Comparison of ENCODE assay signal across 8 mouse cellular contexts in genomic region chr9:58201861-58202549, GRCm38 (mm10). TPM values are rescaled to one million over a fixed set of nuclear protein-coding genes. Genes with fewer than 3 reads are reported as not detected.
DNase-seq lines count a peak whose midpoint lies in the region; ATAC-seq and TF ChIP-seq lines count a peak whose summit lies in the region.

No protein-coding gene starts in this region.

- no peaks in the 10 kb centered on the region for H3K36me3 ChIP-seq in liver, embryonic 11.5 days (ENCODE audit: control insufficient read depth, insufficient read depth, low read length)
- H3K36me3 ChIP-seq in liver, embryonic 12.5 days: no peaks in the 10 kb centered on the region
- H3K36me3 ChIP-seq in forebrain, embryonic 12.5 days (replicated peaks): no peaks in the 10 kb centered on the region
- no peaks in the 10 kb centered on the region for H3K36me3 ChIP-seq in limb, embryonic 10.5 days
- no peaks in the 10 kb centered on the region for H3K36me3 ChIP-seq in thymus, adult 2 months (ENCODE audit: control insufficient read depth, insufficient read depth, low read length)

- 5% methylated on average over 37 of the region's 37 CpGs for WGBS in liver, embryonic 11.5 days
- 4% methylated on average over 37 of the region's 37 CpGs for WGBS in liver, embryonic 12.5 days (ENCODE audit: insufficient replicate concordance)
- WGBS in forebrain, embryonic 12.5 days: under 1% methylated on average over 37 of the region's 37 CpGs
- 2% methylated on average over 37 of the region's 37 CpGs for WGBS in limb, embryonic 10.5 days
- 14% methylated on average over 37 of the region's 37 CpGs for WGBS in thymus, adult 2 months

- no peak overlapping the region for H3K9ac ChIP-seq in liver, embryonic 11.5 days (ENCODE audit: low read depth, low read length)
- H3K9ac ChIP-seq in liver, embryonic 12.5 days: no peak overlapping the region
- peak overlapping the region; percentile 69 for H3K9ac ChIP-seq in forebrain, embryonic 12.5 days

- no peak for TF ChIP-seq POLR2A in thymus, adult 2 months (IDR thresholded peaks at IDR 0.05; ENCODE audit: control insufficient read depth, extremely low read depth, insufficient read depth, low read length, poor library complexity)

- H3K4me2 ChIP-seq in liver, embryonic 11.5 days: no peak overlapping the region
- no peak overlapping the region for H3K4me2 ChIP-seq in liver, embryonic 12.5 days
- H3K4me2 ChIP-seq in forebrain, embryonic 12.5 days: peak overlapping the region; percentile 63

- no peak for TF ChIP-seq CTCF in thymus, adult 2 months (IDR thresholded peaks at IDR 0.05; ENCODE audit: borderline replicate concordance, control insufficient read depth, extremely low read depth, insufficient read depth, low read length, poor library complexity)

- peaks cover 86% of the 10 kb centered on the region for H3K27me3 ChIP-seq in liver, embryonic 11.5 days (replicated peaks; ENCODE audit: control insufficient read depth, insufficient read depth, low read length)
- peaks cover 99% of the 10 kb centered on the region for H3K27me3 ChIP-seq in liver, embryonic 12.5 days (replicated peaks)
- peaks cover 71% of the 10 kb centered on the region for H3K27me3 ChIP-seq in forebrain, embryonic 12.5 days
- peaks cover 98% of the 10 kb centered on the region for H3K27me3 ChIP-seq in limb, embryonic 10.5 days (ENCODE audit: low read depth, poor library complexity, severe bottlenecking)
- peaks cover 35% of the 10 kb centered on the region; the same call in 1 of the 2 replicates for H3K27me3 ChIP-seq in thymus, adult 2 months (ENCODE audit: control insufficient read depth, insufficient read depth, low read length)

- H3K27ac ChIP-seq in liver, embryonic 11.5 days (ENCODE audit: low read depth, low read length): no peak overlapping the region
- no peak overlapping the region for H3K27ac ChIP-seq in liver, embryonic 12.5 days
- peak overlapping the region; percentile 91 for H3K27ac ChIP-seq in forebrain, embryonic 12.5 days
- no peak overlapping the region for H3K27ac ChIP-seq in limb, embryonic 10.5 days
- no peak overlapping the region for H3K27ac ChIP-seq in thymus, adult 2 months (ENCODE audit: control insufficient read depth, insufficient read depth, low read length)

- peaks cover 8% of the 10 kb centered on the region for H3K4me1 ChIP-seq in liver, embryonic 11.5 days (replicated peaks; ENCODE audit: control insufficient read depth, insufficient read depth, low read length)
- peaks cover 16% of the 10 kb centered on the region for H3K4me1 ChIP-seq in liver, embryonic 12.5 days
- peaks cover 79% of the 10 kb centered on the region for H3K4me1 ChIP-seq in forebrain, embryonic 12.5 days
- peaks cover 65% of the 10 kb centered on the region for H3K4me1 ChIP-seq in limb, embryonic 10.5 days
- H3K4me1 ChIP-seq in thymus, adult 2 months (replicated peaks; ENCODE audit: control insufficient read depth, insufficient read depth, low read length): peaks cover 17% of the 10 kb centered on the region; the same call in 1 of the 2 replicates

- H3K4me3 ChIP-seq in liver, embryonic 11.5 days (ENCODE audit: low read depth, low read length): no peak overlapping the region
- H3K4me3 ChIP-seq in liver, embryonic 12.5 days: no peak overlapping the region
- H3K4me3 ChIP-seq in forebrain, embryonic 12.5 days (replicated peaks): peak overlapping the region; percentile 43
- peak overlapping the region; percentile 14 for H3K4me3 ChIP-seq in limb, embryonic 10.5 days
- H3K4me3 ChIP-seq in thymus, adult 2 months (ENCODE audit: control insufficient read depth, insufficient read depth, low read length): no peak overlapping the region

- ATAC-seq in liver, embryonic 11.5 days (replicated peaks; ENCODE audit: low FRiP score): no peak
- ATAC-seq in liver, embryonic 12.5 days: no peak
- ATAC-seq in forebrain, embryonic 12.5 days (ENCODE audit: low FRiP score): peak; percentile 28
- ATAC-seq in megakaryocyte progenitor cell, adult 5-6 weeks (replicated peaks; ENCODE audit: poor library complexity): no peak

- peak; percentile 29 for DNase-seq in liver, embryonic 11.5 days (ENCODE audit: low spot score)
- DNase-seq in limb, embryonic 10.5 days (ENCODE audit: low spot score): peak; percentile 51
- peak; percentile 63 to 70 for DNase-seq in right cerebral cortex, postnatal 10 days (ENCODE audit: low spot score in 2 of 2)
- DNase-seq in thymus, adult 2 months: no peak
- DNase-seq in cerebellum, postnatal 36 days: no peak

- H3K9me3 ChIP-seq in liver, embryonic 11.5 days (ENCODE audit: control insufficient read depth, low read length): no peaks in the 10 kb centered on the region
- H3K9me3 ChIP-seq in liver, embryonic 12.5 days (replicated peaks): no peaks in the 10 kb centered on the region
- no peaks in the 10 kb centered on the region for H3K9me3 ChIP-seq in forebrain, embryonic 12.5 days
- H3K9me3 ChIP-seq in limb, embryonic 10.5 days (replicated peaks): no peaks in the 10 kb centered on the region

RNA-seq across cellular contexts. Expression of gene Islr, which starts 2.1 kb away (rescaled TPM):
- polyA plus RNA-seq in liver, embryonic 11.5 days (2014; fragmentation: Nextera tagmentation; extraction: Ambion mirVana): 7.7 and 8.5 TPM in 2 replicates
- polyA plus RNA-seq in liver, embryonic 12.5 days (2016; fragmentation: Nextera tagmentation; extraction: Ambion mirVana): 4.9 and 5.9 TPM in 2 replicates
- polyA plus RNA-seq in forebrain, embryonic 12.5 days (2016; fragmentation: Nextera tagmentation; extraction: Ambion mirVana): 16.4 and 17.9 TPM in 2 replicates
- polyA plus RNA-seq in limb, embryonic 10.5 days (2016; fragmentation: Nextera tagmentation; extraction: Ambion mirVana): 9.5 and 33.2 TPM in 2 replicates
- total RNA-seq in megakaryocyte progenitor cell, adult 5-6 weeks (2015): 0.07 TPM in 1 of 2 replicates, not detected in the other
- 0.81 TPM in 1 of 2 replicates, not detected in the other for total RNA-seq in megakaryocyte progenitor cell, adult 5-6 weeks (2017)
- polyA plus RNA-seq in thymus, adult 2 months (2012; rRNA removed): 25.3 and 32.2 TPM in 2 replicates

RNA-seq across cellular contexts. Expression of gene Islr2, which starts 2.1 kb away (rescaled TPM):
- polyA plus RNA-seq in liver, embryonic 11.5 days (2014; fragmentation: Nextera tagmentation; extraction: Ambion mirVana): 0.43 TPM in 1 of 2 replicates, not detected in the other
- polyA plus RNA-seq in liver, embryonic 12.5 days (2016; fragmentation: Nextera tagmentation; extraction: Ambion mirVana): 0.07 TPM in 1 of 2 replicates, not detected in the other
- 52.3 and 60.8 TPM in 2 replicates for polyA plus RNA-seq in forebrain, embryonic 12.5 days (2016; fragmentation: Nextera tagmentation; extraction: Ambion mirVana)
- polyA plus RNA-seq in limb, embryonic 10.5 days (2016; fragmentation: Nextera tagmentation; extraction: Ambion mirVana): 0.11 TPM in 1 of 2 replicates, not detected in the other
- total RNA-seq in megakaryocyte progenitor cell, adult 5-6 weeks (2015): not detected in 2 replicates
- not detected in 2 replicates for total RNA-seq in megakaryocyte progenitor cell, adult 5-6 weeks (2017)
- polyA plus RNA-seq in thymus, adult 2 months (2012; rRNA removed): 0.50 and 1.4 TPM in 2 replicates

RNA-seq across cellular contexts. Expression of gene Pml, which starts 47.6 kb away (rescaled TPM):
- 28.3 and 33.2 TPM in 2 replicates for polyA plus RNA-seq in liver, embryonic 11.5 days (2014; fragmentation: Nextera tagmentation; extraction: Ambion mirVana)
- polyA plus RNA-seq in liver, embryonic 12.5 days (2016; fragmentation: Nextera tagmentation; extraction: Ambion mirVana): 24.4 and 26.5 TPM in 2 replicates
- polyA plus RNA-seq in forebrain, embryonic 12.5 days (2016; fragmentation: Nextera tagmentation; extraction: Ambion mirVana): 11.1 TPM in 2 replicates
- polyA plus RNA-seq in limb, embryonic 10.5 days (2016; fragmentation: Nextera tagmentation; extraction: Ambion mirVana): 20.5 and 21.0 TPM in 2 replicates
- 32.6 and 41.2 TPM in 2 replicates for total RNA-seq in megakaryocyte progenitor cell, adult 5-6 weeks (2015)
- 13.2 and 14.5 TPM in 2 replicates for total RNA-seq in megakaryocyte progenitor cell, adult 5-6 weeks (2017)
- polyA plus RNA-seq in thymus, adult 2 months (2012; rRNA removed): 74.1 and 83.0 TPM in 2 replicates

RNA-seq across cellular contexts. Expression of gene Stoml1, which starts 51.0 kb away (rescaled TPM):
- 9.7 and 12.9 TPM in 2 replicates for polyA plus RNA-seq in liver, embryonic 11.5 days (2014; fragmentation: Nextera tagmentation; extraction: Ambion mirVana)
- 6.5 and 6.6 TPM in 2 replicates for polyA plus RNA-seq in liver, embryonic 12.5 days (2016; fragmentation: Nextera tagmentation; extraction: Ambion mirVana)
- 52.2 and 53.3 TPM in 2 replicates for polyA plus RNA-seq in forebrain, embryonic 12.5 days (2016; fragmentation: Nextera tagmentation; extraction: Ambion mirVana)
- polyA plus RNA-seq in limb, embryonic 10.5 days (2016; fragmentation: Nextera tagmentation; extraction: Ambion mirVana): 21.8 and 26.1 TPM in 2 replicates
- 1.9 and 6.7 TPM in 2 replicates for total RNA-seq in megakaryocyte progenitor cell, adult 5-6 weeks (2015)
- 7.3 and 7.9 TPM in 2 replicates for total RNA-seq in megakaryocyte progenitor cell, adult 5-6 weeks (2017)
- polyA plus RNA-seq in thymus, adult 2 months (2012; rRNA removed): 67.4 and 71.5 TPM in 2 replicates

Comparison
In these comparisons a context has a peak if more than half of its experiments do, and no peak if none do; other contexts are left out.
1. DNase-seq: peak in liver, embryonic 11.5 days (single experiment), limb, embryonic 10.5 days (single experiment) and right cerebral cortex, postnatal 10 days (2 of 2); none in thymus, adult 2 months (single experiment) and cerebellum, postnatal 36 days (0 of 2).
2. H3K4me3 ChIP-seq: peak in forebrain, embryonic 12.5 days (single experiment) and limb, embryonic 10.5 days (single experiment); none in liver, embryonic 11.5 days (single experiment), liver, embryonic 12.5 days (single experiment) and thymus, adult 2 months (single experiment).
3. RNA of gene Islr2, which starts 2.1 kb away (polyA plus RNA-seq): 52.3 to 60.8 TPM in forebrain, embryonic 12.5 days; 0.50 to 1.4 TPM in thymus, adult 2 months, 0.43 TPM in liver, embryonic 11.5 days, 0.11 TPM in limb, embryonic 10.5 days and 0.07 TPM in liver, embryonic 12.5 days; every median in the first group is over 10 times any median in the second.